In the genomic region with DNA sequence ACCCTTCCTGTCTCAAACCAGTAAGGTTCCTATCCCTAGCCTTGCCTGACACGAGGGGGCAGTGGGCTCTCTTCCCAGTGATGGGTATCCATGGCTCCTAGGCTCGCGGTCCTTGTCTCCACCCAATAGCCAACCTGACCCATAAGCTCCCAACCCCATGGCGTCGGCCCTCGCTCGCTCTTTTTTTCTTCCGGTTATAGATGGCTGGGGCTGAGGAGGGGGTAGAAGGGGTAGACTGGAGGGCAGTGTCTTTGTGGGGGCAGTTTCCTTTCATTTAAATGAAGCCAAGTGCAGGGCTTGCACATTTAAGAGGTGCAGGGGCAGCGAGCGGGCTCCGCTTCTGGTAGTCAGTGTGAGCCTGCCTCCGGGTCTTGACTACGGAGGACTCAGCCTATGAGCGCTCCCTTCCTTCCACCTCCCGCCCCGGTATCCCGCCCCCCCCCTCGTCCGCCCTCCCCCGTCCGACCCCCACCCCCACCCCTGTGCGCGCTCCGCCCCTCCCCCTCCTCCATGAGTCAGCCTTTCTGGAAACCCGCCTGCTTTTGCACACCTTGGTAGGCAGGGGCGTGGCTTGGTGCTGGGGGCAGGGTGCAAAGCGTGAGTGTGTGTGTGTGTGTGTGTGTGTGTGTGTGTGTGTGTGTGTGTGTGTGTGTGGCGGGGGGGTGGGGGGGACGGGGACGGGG, we compare ENCODE assay signal across 8 mouse cellular contexts. TPM values are rescaled to one million over a fixed set of nuclear protein-coding genes. Genes with fewer than 3 reads are reported as not detected.
DNase-seq lines count a peak whose midpoint lies in the region; ATAC-seq lines count a peak whose summit lies in the region.

No protein-coding gene starts in this region.

- 0 out of 2 replicates have a peak overlapping the region, but pooled peaks have one; percentile 0 for H3K27ac ChIP-seq in heart, embryonic 16.5 days (ENCODE audit: low read length)
- H3K27ac ChIP-seq in lung, embryonic 16.5 days (ENCODE audit: low read length) = no peak overlapping the region

- no peaks in the 10 kb centered on the region for H3K27me3 ChIP-seq in heart, embryonic 16.5 days (ENCODE audit: control insufficient read depth, insufficient read depth, low read length)
- H3K27me3 ChIP-seq in lung, embryonic 16.5 days (ENCODE audit: control insufficient read depth, insufficient read depth, low read depth, low read length) = no peaks in the 10 kb centered on the region

- H3K4me2 ChIP-seq in heart, embryonic 16.5 days (ENCODE audit: low read depth, low read length) = peak overlapping the region; percentile 83
- H3K4me2 ChIP-seq in lung, embryonic 16.5 days (ENCODE audit: low read depth, low read length) = peak overlapping the region; percentile 72

- H3K9me3 ChIP-seq in heart, embryonic 16.5 days (replicated peaks; ENCODE audit: control insufficient read depth, low read length) = no peaks in the 10 kb centered on the region
- no peaks in the 10 kb centered on the region for H3K9me3 ChIP-seq in lung, embryonic 16.5 days (ENCODE audit: control insufficient read depth, low read length)

- H3K4me3 ChIP-seq in heart, embryonic 16.5 days (ENCODE audit: low read length) = peak overlapping the region; percentile 55
- H3K4me3 ChIP-seq in lung, embryonic 16.5 days (ENCODE audit: low read length) = peak overlapping the region; percentile 49

- DNase-seq in CD4-positive helper T cell, adult 2 months (ENCODE audit: low read depth, low spot score) = peak; percentile 88
- peak; percentile 86 to 93 for DNase-seq in kidney, postnatal 25 days
- peak; percentile 20 for DNase-seq in retina, adult 2 months (ENCODE audit: low read depth, low spot score)
- DNase-seq in urinary bladder, postnatal 36 days (ENCODE audit: low spot score in 2 of 2) = peak; percentile 31 to 67

- H3K4me1 ChIP-seq in heart, embryonic 16.5 days (ENCODE audit: control insufficient read depth, insufficient read depth, low read length) = 0 out of 2 replicates have a peak, but pooled peaks cover 3% of the 10 kb centered on the region
- peaks cover 8% of the 10 kb centered on the region; the same call in 1 of the 2 replicates for H3K4me1 ChIP-seq in lung, embryonic 16.5 days (replicated peaks; ENCODE audit: control insufficient read depth, insufficient read depth, low read length)

- 2% methylated on average over 20 of the region's 30 CpGs for WGBS in heart, embryonic 16.5 days
- WGBS in lung, embryonic 16.5 days = 4% methylated on average over 16 of the region's 30 CpGs

- H3K9ac ChIP-seq in heart, embryonic 16.5 days (ENCODE audit: low read length) = peak overlapping the region; percentile 67
- H3K9ac ChIP-seq in lung, embryonic 16.5 days (ENCODE audit: low read length) = peak overlapping the region; percentile 63

- peak; percentile 19 for ATAC-seq in activated CD4-positive, CD25-positive, alpha-beta regulatory T cell, adult 4 months
- peak; percentile 37 for ATAC-seq in common myeloid progenitor, adult 5-6 weeks (replicated peaks; ENCODE audit: low read depth, poor library complexity, severe bottlenecking)
- peak; percentile 71 for ATAC-seq in heart, embryonic 16.5 days (replicated peaks; ENCODE audit: extremely low read depth, insufficient read depth, low FRiP score)
- peak; percentile 82 for ATAC-seq in lung, embryonic 16.5 days (ENCODE audit: low read depth)

- H3K36me3 ChIP-seq in heart, embryonic 16.5 days (ENCODE audit: control insufficient read depth, insufficient read depth) = no peaks in the 10 kb centered on the region
- H3K36me3 ChIP-seq in lung, embryonic 16.5 days (ENCODE audit: control insufficient read depth, insufficient read depth, low read length) = peaks cover 6% of the 10 kb centered on the region

RNA-seq across cellular contexts. Expression of a gene that starts 18.0 kb away (rescaled TPM):
- 10 to 100 TPM; 44.3 to 57.7 TPM for polyA plus RNA-seq in activated CD4-positive, CD25-positive, alpha-beta regulatory T cell, adult 4 months (2017; shearing (Covaris generic))
- 13.6 and 14.3 TPM in 2 replicates for total RNA-seq in common myeloid progenitor, adult 5-6 weeks (2017)
- polyA plus RNA-seq in heart, embryonic 16.5 days (2015; fragmentation: Nextera tagmentation; extraction: Ambion mirVana) = 23.8 and 25.7 TPM in 2 replicates
- 48.3 and 51.2 TPM in 2 replicates for polyA plus RNA-seq in lung, embryonic 16.5 days (2015; fragmentation: Nextera tagmentation; extraction: Ambion mirVana)

RNA-seq across cellular contexts. Expression of a gene that starts 18.0 kb away (rescaled TPM):
- 10 to 100 TPM; 27.7 to 32.1 TPM for polyA plus RNA-seq in activated CD4-positive, CD25-positive, alpha-beta regulatory T cell, adult 4 months (2017; shearing (Covaris generic))
- total RNA-seq in common myeloid progenitor, adult 5-6 weeks (2017) = 30.2 and 34.1 TPM in 2 replicates
- polyA plus RNA-seq in heart, embryonic 16.5 days (2015; fragmentation: Nextera tagmentation; extraction: Ambion mirVana) = 26.9 and 31.0 TPM in 2 replicates
- 43.4 and 43.6 TPM in 2 replicates for polyA plus RNA-seq in lung, embryonic 16.5 days (2015; fragmentation: Nextera tagmentation; extraction: Ambion mirVana)

RNA-seq across cellular contexts. Expression of a gene that starts 33.8 kb away (rescaled TPM):
- 10 to 100 TPM; 14.4 to 20.2 TPM for polyA plus RNA-seq in activated CD4-positive, CD25-positive, alpha-beta regulatory T cell, adult 4 months (2017; shearing (Covaris generic))
- 6.9 and 15.5 TPM in 2 replicates for total RNA-seq in common myeloid progenitor, adult 5-6 weeks (2017)
- polyA plus RNA-seq in heart, embryonic 16.5 days (2015; fragmentation: Nextera tagmentation; extraction: Ambion mirVana) = 5.4 and 6.1 TPM in 2 replicates
- 10.7 and 10.8 TPM in 2 replicates for polyA plus RNA-seq in lung, embryonic 16.5 days (2015; fragmentation: Nextera tagmentation; extraction: Ambion mirVana)

RNA-seq across cellular contexts. Expression of a gene that starts 34.2 kb away (rescaled TPM):
- polyA plus RNA-seq in activated CD4-positive, CD25-positive, alpha-beta regulatory T cell, adult 4 months (2017; shearing (Covaris generic)) = 1 to 10 TPM; 1.4 to 8.5 TPM
- total RNA-seq in common myeloid progenitor, adult 5-6 weeks (2017) = 0.59 and 2.6 TPM in 2 replicates
- 1.4 and 2.5 TPM in 2 replicates for polyA plus RNA-seq in heart, embryonic 16.5 days (2015; fragmentation: Nextera tagmentation; extraction: Ambion mirVana)
- 1.3 and 1.6 TPM in 2 replicates for polyA plus RNA-seq in lung, embryonic 16.5 days (2015; fragmentation: Nextera tagmentation; extraction: Ambion mirVana)

RNA-seq across cellular contexts. Expression of a gene that starts 37.6 kb away (rescaled TPM):
- 10 to 100 TPM; 13.1 to 14.3 TPM for polyA plus RNA-seq in activated CD4-positive, CD25-positive, alpha-beta regulatory T cell, adult 4 months (2017; shearing (Covaris generic))
- 10.9 and 11.6 TPM in 2 replicates for total RNA-seq in common myeloid progenitor, adult 5-6 weeks (2017)
- polyA plus RNA-seq in heart, embryonic 16.5 days (2015; fragmentation: Nextera tagmentation; extraction: Ambion mirVana) = 27.0 and 29.6 TPM in 2 replicates
- polyA plus RNA-seq in lung, embryonic 16.5 days (2015; fragmentation: Nextera tagmentation; extraction: Ambion mirVana) = 28.9 and 30.9 TPM in 2 replicates

Comparison
In these comparisons a context has a peak if more than half of its experiments do, and no peak if none do; other contexts are left out.
1. DNase-seq: peak in every context shown above with its lines; median percentile 90 in kidney, postnatal 25 days; 88 in CD4-positive helper T cell, adult 2 months; 49 in urinary bladder, postnatal 36 days; 20 in retina, adult 2 months.
2. ATAC-seq: peak in every context shown above with its lines; median percentile 82 in lung, embryonic 16.5 days; 71 in heart, embryonic 16.5 days; 37 in common myeloid progenitor, adult 5-6 weeks; 19 in activated CD4-positive, CD25-positive, alpha-beta regulatory T cell, adult 4 months.